Mouse (Mus musculus) kidney, adult 9 months (tissue): ENCODE measurements at regions not wholly inside any gene's neighbourhood (a gene's known extent, or its start where the extent isn't known, plus 50 kb on each side); places are given as distances from the start of the nearest gene placed in this dataset.

Experiments used
- DNase-seq: peaks from one replicate; pipeline ENCODE4 v3.0.0; 2022

- no peak for DNase-seq
Measured at GRCm38 (mm10) chr3:104586342-104587175, 51.9 kb upstream of the Slc16a1 start.

GRCm38 (mm10) chr3:104585303-104585702 is 53.2 kb upstream of the Slc16a1 start:
- no peak for DNase-seq

GRCm38 (mm10) chr3:104583236-104583635 is 55.2 kb upstream of the Slc16a1 start:
- DNase-seq, result no peak

- no peak for DNase-seq
Measured at GRCm38 (mm10) chr3:104582521-104582920, 55.9 kb upstream of the Slc16a1 start.

- no peak for DNase-seq
Measured at GRCm38 (mm10) chr3:104579186-104579585, 59.3 kb upstream of the Slc16a1 start.

- peak; percentile 40 for DNase-seq
Measured at GRCm38 (mm10) chr3:104578374-104578773, 60.1 kb upstream of the Slc16a1 start.

- DNase-seq, result no peak
Measured at GRCm38 (mm10) chr3:104577228-104577927, 61.1 kb upstream of the Slc16a1 start.

- no peak for DNase-seq
Measured at GRCm38 (mm10) chr3:104573277-104573940, 61.7 kb upstream of the Lrig2 start.

- DNase-seq, result no peak
Measured at GRCm38 (mm10) chr3:104571935-104572631, 60.4 kb upstream of the Lrig2 start.

GRCm38 (mm10) chr3:104565423-104566230 is 53.9 kb upstream of the Lrig2 start:
- no peak for DNase-seq

- no peak for DNase-seq
Measured at GRCm38 (mm10) chr3:104564857-104565256, 53.1 kb upstream of the Lrig2 start.

- no peak for DNase-seq
Measured at GRCm38 (mm10) chr3:104561567-104561966, 49.8 kb upstream of the Lrig2 start.
